Mouse (Mus musculus) liver (tissue): ENCODE measurements around the gene Xpo1.
A peak's percentile ranks its signal among the peaks of the same experiment; 100 is the strongest.
"Not testable (repeated sequence)": the region's sequence is repeated elsewhere in the genome, so short reads cannot be mapped to it uniquely, and the experiment has no call there.

Experiments used
- DNase-seq: peaks from one replicate; pipeline ENCODE4 v3.0.0-alpha.2; 2020; ENCODE audit warnings: mixed read lengths

The Xpo1 gene

GRCm38 (mm10) chr11:23299910-23300309, 44.1 kb downstream of the Xpo1 start:
- no peak for DNase-seq

- no peak for DNase-seq
These were observed 47.3 kb downstream of the Xpo1 start for GRCm38 (mm10) chr11:23303126-23303525.

- DNase-seq: not testable (repeated sequence)
These were observed 49.3 kb downstream of the Xpo1 start for GRCm38 (mm10) chr11:23305101-23305672.

- DNase-seq: peak; percentile 98
These were observed 50.1 kb downstream of the Xpo1 start for GRCm38 (mm10) chr11:23305673-23306608.

- peak; percentile 88 for DNase-seq
These were observed 51.1 kb downstream of the Xpo1 start, which contains the start of gene Usp34 for GRCm38 (mm10) chr11:23306764-23307565. Gene Usp34 (plus strand): TSS chr11:23306895.

GRCm38 (mm10) chr11:23307566-23307920, 51.7 kb downstream of the Xpo1 start:
- no peak for DNase-seq

GRCm38 (mm10) chr11:23313496-23313895, 57.7 kb downstream of the Xpo1 start:
- peak; percentile 49 for DNase-seq

GRCm38 (mm10) chr11:23329413-23329812, 73.6 kb downstream of the Xpo1 start:
- DNase-seq: no peak

- no peak for DNase-seq
These were observed 76.3 kb downstream of the Xpo1 start for GRCm38 (mm10) chr11:23332136-23332535.

- no peak for DNase-seq
These were observed 79.3 kb downstream of the Xpo1 start for GRCm38 (mm10) chr11:23335160-23335559.
